Mouse (Mus musculus) spleen, postnatal 4 days (tissue): ENCODE data around the gene Tuba1a.
"Not testable (repeated sequence)": the region's sequence is repeated elsewhere in the genome, so short reads cannot be mapped to it uniquely, and the experiment has no call there.

ENCODE experiments used
- DNase-seq, 2 experiments: peaks; one replicate each; pipeline ENCODE4 v3.0.0; 2022; ENCODE audit warnings: low spot score in 2 of 2

The Tuba1a gene

GRCm38 (mm10) chr15:98928598-98929240, 24.8 kb downstream of the Tuba1a start:
- no peak for DNase-seq

GRCm38 (mm10) chr15:98927566-98927965, 25.9 kb downstream of the Tuba1a start:
- DNase-seq = no peak

- DNase-seq = no peak
Measured at GRCm38 (mm10) chr15:98924682-98925081, 28.8 kb downstream of the Tuba1a start.

- DNase-seq = no peak
Measured at GRCm38 (mm10) chr15:98923031-98923537, 30.4 kb downstream of the Tuba1a start.

GRCm38 (mm10) chr15:98922581-98922980, 30.9 kb downstream of the Tuba1a start:
- DNase-seq = no peak

GRCm38 (mm10) chr15:98921510-98921909, 32.0 kb downstream of the Tuba1a start:
- DNase-seq = no peak

GRCm38 (mm10) chr15:98918499-98918895, 35.0 kb downstream of the Tuba1a start:
- DNase-seq = not testable (repeated sequence)

- peak; percentile 97 for DNase-seq
Measured at GRCm38 (mm10) chr15:98917538-98918498, 35.7 kb downstream of the Tuba1a start, which contains the start of gene Lmbr1l. Lmbr1l (minus strand) TSS chr15:98918231.

GRCm38 (mm10) chr15:98917091-98917490, 36.4 kb downstream of the Tuba1a start:
- DNase-seq = no peak

- DNase-seq = no peak
Measured at GRCm38 (mm10) chr15:98916016-98916415, 37.5 kb downstream of the Tuba1a start.

- no peak for DNase-seq
Measured at GRCm38 (mm10) chr15:98914903-98915302, 38.6 kb downstream of the Tuba1a start.

- DNase-seq = peak in 1 of 2 experiments; percentile 70
Measured at GRCm38 (mm10) chr15:98904692-98905091, 48.8 kb downstream of the Tuba1a start.

GRCm38 (mm10) chr15:98902600-98902999, 50.9 kb downstream of the Tuba1a start:
- no peak for DNase-seq

GRCm38 (mm10) chr15:98901530-98901929, 52.0 kb downstream of the Tuba1a start:
- DNase-seq = no peak
